Mouse (Mus musculus) thymus, postnatal 10 days (tissue): Measurements from ENCODE around the gene Isg20.

Experiments used
- DNase-seq, 2 experiments: peaks; one replicate each; pipeline ENCODE4 v3.0.0; 2021; ENCODE audit warnings: low spot score in 2 of 2

The Isg20 gene

GRCm38 (mm10) chr7:78903174-78903870 is 9.9 kb upstream of the Isg20 start:
- no peak for DNase-seq

GRCm38 (mm10) chr7:78904175-78904574 is 9.0 kb upstream of the Isg20 start:
- DNase-seq, result no peak

GRCm38 (mm10) chr7:78909026-78909425 is 4.2 kb upstream of the Isg20 start:
- DNase-seq, result no peak

- DNase-seq, result no peak
Observed at GRCm38 (mm10) chr7:78910336-78911098, 2.7 kb upstream of the Isg20 start.

GRCm38 (mm10) chr7:78911209-78911608 is 2.0 kb upstream of the Isg20 start:
- no peak for DNase-seq

- DNase-seq, result peak; percentile 45 to 61
Observed at GRCm38 (mm10) chr7:78912253-78912973, 811 bp upstream of the Isg20 start.

- peak in 1 of 2 experiments; percentile 37 for DNase-seq
Observed at GRCm38 (mm10) chr7:78913649-78914544, 673 bp downstream of the Isg20 start.

- DNase-seq, result no peak
Observed at GRCm38 (mm10) chr7:78914545-78914845, 1.3 kb downstream of the Isg20 start.

- no peak for DNase-seq
Observed at GRCm38 (mm10) chr7:78914896-78915510, 1.8 kb downstream of the Isg20 start.

GRCm38 (mm10) chr7:78918686-78919085 is 5.5 kb downstream of the Isg20 start:
- no peak for DNase-seq

- DNase-seq, result no peak
Observed at GRCm38 (mm10) chr7:78922506-78922905, 9.3 kb downstream of the Isg20 start.

GRCm38 (mm10) chr7:78924300-78924699 is 11.1 kb downstream of the Isg20 start:
- DNase-seq, result peak in 1 of 2 experiments; percentile 72

- DNase-seq, result no peak
Observed at GRCm38 (mm10) chr7:78924796-78925195, 11.6 kb downstream of the Isg20 start.

- DNase-seq, result no peak
Observed at GRCm38 (mm10) chr7:78925680-78926079, 12.5 kb downstream of the Isg20 start.

GRCm38 (mm10) chr7:78926156-78926555 is 12.9 kb downstream of the Isg20 start:
- no peak for DNase-seq

GRCm38 (mm10) chr7:78927266-78927665 is 14.0 kb downstream of the Isg20 start:
- DNase-seq, result no peak

- no peak for DNase-seq
Observed at GRCm38 (mm10) chr7:78938957-78939602, 25.9 kb downstream of the Isg20 start.

- no peak for DNase-seq
Observed at GRCm38 (mm10) chr7:78940971-78941370, 27.7 kb downstream of the Isg20 start.

- DNase-seq, result no peak
Observed at GRCm38 (mm10) chr7:78942544-78942943, 29.3 kb downstream of the Isg20 start.

- no peak for DNase-seq
Observed at GRCm38 (mm10) chr7:78953886-78954572, 40.8 kb downstream of the Isg20 start.
